Mouse (Mus musculus): Measurements from ENCODE around the gene Ttc3. TPM values are rescaled to one million over a fixed set of nuclear protein-coding genes. Genes with fewer than 3 reads are reported as not detected.
"Not testable (repeated sequence)": the region's sequence is repeated elsewhere in the genome, so short reads cannot be mapped to it uniquely, and the experiment has no call there.

Ttc3 gene
- polyA plus RNA-seq, 2 experiments: 9.2 to 20.3 TPM

DNA sequence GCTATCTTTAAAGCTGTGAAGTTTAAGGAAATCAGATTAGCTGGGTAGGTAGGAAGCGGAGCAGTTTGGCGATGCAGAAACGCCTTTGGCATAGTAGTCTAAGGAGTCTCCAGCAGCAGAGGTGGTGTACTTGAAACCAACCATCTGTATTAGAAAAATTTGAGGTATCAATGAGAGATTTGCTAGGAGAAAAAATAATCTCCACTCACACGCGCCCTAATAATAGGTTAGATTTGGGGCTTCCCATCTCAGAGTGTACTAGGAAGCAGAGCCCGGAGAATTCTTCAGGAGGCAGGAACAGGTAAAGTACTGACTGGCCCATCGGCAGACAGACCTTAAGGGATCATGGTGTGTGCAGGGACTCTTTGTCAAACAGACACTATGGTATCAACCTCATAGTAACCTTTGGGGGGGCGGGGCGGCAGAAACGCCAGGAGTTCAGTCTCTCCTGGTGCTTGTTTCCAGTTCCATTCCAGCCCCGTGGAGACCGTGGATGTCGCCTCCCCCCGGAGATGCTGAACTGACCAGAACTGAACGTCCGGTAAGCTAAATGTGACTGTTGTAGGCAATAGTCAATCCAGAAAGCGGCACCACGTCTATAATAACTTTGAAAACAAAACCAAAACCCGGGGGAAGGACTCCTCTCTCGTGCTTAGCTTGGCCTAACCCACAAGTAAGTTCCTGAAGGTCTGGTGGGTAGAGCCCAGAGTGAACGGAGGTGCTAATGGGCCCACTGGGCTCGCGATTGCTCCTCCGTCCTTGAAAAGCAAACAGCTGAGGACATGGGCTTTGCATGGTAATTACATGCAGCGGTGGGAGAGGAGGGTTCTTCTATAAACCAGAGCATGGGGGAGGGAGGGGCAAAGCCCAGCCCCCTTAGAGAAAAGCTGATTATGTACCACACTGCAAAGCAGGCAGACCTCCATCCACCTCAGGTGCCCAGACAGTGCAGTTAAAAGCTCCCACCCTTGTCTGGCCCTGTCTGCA is 41.2 kb upstream of the Ttc3 start:
- Histone ChIP-seq H3K4me2 (ENCODE audit: low read depth) (peak overlapping the region; percentile 85), H3K36me3 (replicated peaks; ENCODE audit: control insufficient read depth, insufficient read depth, low read depth) (no peaks in the 10 kb centered on the region), H3K4me3 (ENCODE audit: insufficient read depth in 1 of 2, low read depth in 2 of 2, low read length in 2 of 2) (peak overlapping the region; percentile 18 to 58; a peak in 2 of 4 replicates), H3K4me1 (replicated peaks; ENCODE audit: control insufficient read depth in 2 of 2, insufficient read depth in 2 of 2, low read length in 1 of 2) (peaks cover 2 to 17% of the 10 kb centered on the region in 2 experiments; a peak in 2 of 4 replicates), H3K9ac (replicated peaks) (no peak overlapping the region), H3K27ac (no peak overlapping the region), H3K27me3 (ENCODE audit: control insufficient read depth, insufficient read depth, low read length) (peaks cover 12% of the 10 kb centered on the region), H3K9me3 (ENCODE audit: control insufficient read depth, low read length) (no peaks in the 10 kb centered on the region)
- ATAC-seq (ENCODE audit: insufficient read depth): no peak
- DNase-seq (ENCODE audit: low read depth in 3 of 3, low spot score in 3 of 3): no peak
- 21% methylated on average over 25 of the region's 25 CpGs for WGBS (ENCODE audit: insufficient replicate concordance)
- TF ChIP-seq EP300 (IDR thresholded peaks at IDR 0.05; ENCODE audit: low read depth) (no peak), CTCF (IDR thresholded peaks at IDR 0.05; ENCODE audit: low read depth) (no peak)

GRCm38 (mm10) chr16:94330429-94330828 is 40.0 kb upstream of the Ttc3 start:
- DNase-seq (ENCODE audit: low read depth in 3 of 3, low spot score in 3 of 3): no peak
- ATAC-seq (ENCODE audit: insufficient read depth): no peak

DNA sequence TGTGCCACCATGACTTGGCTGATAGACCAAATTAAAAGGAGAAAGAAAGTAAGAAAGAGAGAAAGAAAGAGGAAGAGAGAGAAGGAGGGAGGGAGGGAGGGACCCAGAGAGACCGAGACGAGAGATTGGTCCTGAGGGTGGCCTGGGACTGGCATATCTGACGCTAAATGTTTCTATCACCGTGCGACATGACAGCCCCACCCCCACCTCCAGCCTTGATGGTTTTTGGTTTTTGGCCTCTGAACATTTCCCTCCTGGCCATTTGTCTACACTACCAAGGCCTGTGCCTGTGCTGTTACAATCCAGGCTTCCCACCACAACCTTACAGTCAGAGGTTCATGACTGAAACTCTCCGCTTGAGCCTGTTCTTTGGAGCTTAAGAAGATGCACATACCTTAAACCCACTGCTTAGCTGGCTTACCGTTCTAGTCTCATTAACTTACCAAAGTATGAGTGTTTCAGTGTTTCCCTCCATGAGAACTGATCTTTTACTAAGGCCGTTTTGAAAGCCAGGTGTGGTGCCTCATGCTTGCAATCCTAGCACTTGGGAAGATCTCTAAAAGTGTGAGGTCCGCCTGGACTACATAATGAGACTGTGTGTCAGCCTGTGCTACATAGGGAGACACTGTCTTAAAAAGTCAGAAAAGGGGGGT is 39.1 kb upstream of the Ttc3 start:
- Histone ChIP-seq H3K27ac (no peak overlapping the region), H3K4me2 (ENCODE audit: low read depth) (no peak overlapping the region), H3K27me3 (ENCODE audit: control insufficient read depth, insufficient read depth, low read length) (peaks cover 12% of the 10 kb centered on the region), H3K9ac (replicated peaks) (no peak overlapping the region), H3K4me3 (ENCODE audit: insufficient read depth in 1 of 2, low read depth in 2 of 2, low read length in 2 of 2) (no peak overlapping the region), H3K36me3 (replicated peaks; ENCODE audit: control insufficient read depth, insufficient read depth, low read depth) (no peaks in the 10 kb centered on the region), H3K9me3 (ENCODE audit: control insufficient read depth, low read length) (no peaks in the 10 kb centered on the region), H3K4me1 (replicated peaks; ENCODE audit: control insufficient read depth in 2 of 2, insufficient read depth in 2 of 2, low read length in 1 of 2) (peaks cover 2 to 8% of the 10 kb centered on the region in 2 experiments; a peak in 2 of 4 replicates)
- TF ChIP-seq EP300 (IDR thresholded peaks at IDR 0.05; ENCODE audit: low read depth) (no peak), CTCF (IDR thresholded peaks at IDR 0.05; ENCODE audit: low read depth) (no peak)
- 54% methylated on average over 9 of the region's 9 CpGs for WGBS (ENCODE audit: insufficient replicate concordance)
- ATAC-seq (ENCODE audit: insufficient read depth): no peak
- DNase-seq (ENCODE audit: low read depth in 3 of 3, low spot score in 3 of 3): no peak

More at GRCm38 (mm10) chr16:94330429-94330828, 40.0 kb upstream of the Ttc3 start:
- no peaks in the 10 kb centered on the region for H3K36me3 ChIP-seq (replicated peaks; ENCODE audit: control insufficient read depth, insufficient read depth, low read depth)
- peaks cover 12% of the 10 kb centered on the region for H3K27me3 ChIP-seq (ENCODE audit: control insufficient read depth, insufficient read depth, low read length)
- peaks cover 2 to 17% of the 10 kb centered on the region in 2 experiments; a peak in 2 of 4 replicates for H3K4me1 ChIP-seq (replicated peaks; ENCODE audit: control insufficient read depth in 2 of 2, insufficient read depth in 2 of 2, low read length in 1 of 2)
- H3K27ac ChIP-seq: no peak overlapping the region
- H3K4me3 ChIP-seq (ENCODE audit: insufficient read depth in 1 of 2, low read depth in 2 of 2, low read length in 2 of 2): no peak overlapping the region
- no peak overlapping the region for H3K4me2 ChIP-seq (ENCODE audit: low read depth)
- no peak for TF ChIP-seq CTCF (IDR thresholded peaks at IDR 0.05; ENCODE audit: low read depth)
- TF ChIP-seq EP300 (IDR thresholded peaks at IDR 0.05; ENCODE audit: low read depth): no peak
- no peak overlapping the region for H3K9ac ChIP-seq (replicated peaks)
- WGBS (ENCODE audit: insufficient replicate concordance): 63% methylated on average over 5 of the region's 5 CpGs
- H3K9me3 ChIP-seq (ENCODE audit: control insufficient read depth, low read length): no peaks in the 10 kb centered on the region

GRCm38 (mm10) chr16:94331886-94332252 is 38.5 kb upstream of the Ttc3 start:
- Histone ChIP-seq H3K4me1 (replicated peaks; ENCODE audit: control insufficient read depth in 2 of 2, insufficient read depth in 2 of 2, low read length in 1 of 2) (peaks cover under 1 to 8% of the 10 kb centered on the region in 2 experiments; a peak in 2 of 4 replicates), H3K9me3 (ENCODE audit: control insufficient read depth, low read length) (no peaks in the 10 kb centered on the region), H3K27me3 (ENCODE audit: control insufficient read depth, insufficient read depth, low read length) (peaks cover 12% of the 10 kb centered on the region), H3K4me3 (ENCODE audit: insufficient read depth in 1 of 2, low read depth in 2 of 2, low read length in 2 of 2) (no peak overlapping the region), H3K9ac (replicated peaks) (no peak overlapping the region), H3K4me2 (ENCODE audit: low read depth) (no peak overlapping the region), H3K36me3 (replicated peaks; ENCODE audit: control insufficient read depth, insufficient read depth, low read depth) (no peaks in the 10 kb centered on the region), H3K27ac (no peak overlapping the region)
- no peak for ATAC-seq (ENCODE audit: insufficient read depth)
- no peak for TF ChIP-seq EP300 (IDR thresholded peaks at IDR 0.05; ENCODE audit: low read depth)
- peak; percentile 95 for TF ChIP-seq CTCF (IDR thresholded peaks at IDR 0.05; ENCODE audit: low read depth)
- WGBS (ENCODE audit: insufficient replicate concordance): 53% methylated on average over 5 of the region's 5 CpGs
- DNase-seq (ENCODE audit: low read depth in 3 of 3, low spot score in 3 of 3): peak; percentile 37 to 47 (median 43)

DNA sequence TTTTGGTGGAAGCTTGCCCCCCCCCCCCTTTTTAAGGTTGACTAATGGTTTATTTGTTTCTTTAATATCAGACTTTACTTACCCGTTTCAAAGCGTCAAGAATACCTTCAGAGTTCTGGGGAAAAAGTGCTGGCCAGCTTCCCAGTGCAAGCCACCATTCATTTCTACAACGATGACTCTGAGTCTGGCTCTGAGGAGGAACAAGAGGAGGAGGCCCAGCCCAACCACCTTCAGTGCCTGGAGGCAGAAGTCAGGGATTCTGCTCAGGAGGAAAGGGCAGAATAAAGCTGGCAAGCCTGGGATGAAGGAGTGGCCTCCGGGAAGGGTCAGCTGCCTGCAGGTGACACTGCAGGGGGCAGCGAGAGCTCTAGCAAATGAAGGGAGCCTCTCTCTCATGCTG is 34.8 kb upstream of the Ttc3 start:
- 58% methylated on average over 5 of the region's 5 CpGs for WGBS (ENCODE audit: insufficient replicate concordance)
- H3K36me3 ChIP-seq (replicated peaks; ENCODE audit: control insufficient read depth, insufficient read depth, low read depth): no peaks in the 10 kb centered on the region
- H3K4me3 ChIP-seq (ENCODE audit: insufficient read depth in 1 of 2, low read depth in 2 of 2, low read length in 2 of 2): no peak overlapping the region
- no peaks in the 10 kb centered on the region for H3K27me3 ChIP-seq (ENCODE audit: control insufficient read depth, insufficient read depth, low read length)
- no peaks in the 10 kb centered on the region for H3K9me3 ChIP-seq (ENCODE audit: control insufficient read depth, low read length)
- DNase-seq (ENCODE audit: low read depth in 3 of 3, low spot score in 3 of 3) (no peak), ATAC-seq (ENCODE audit: insufficient read depth) (no peak)
- H3K4me2 ChIP-seq (ENCODE audit: low read depth): no peak overlapping the region
- no peak overlapping the region for H3K27ac ChIP-seq
- H3K4me1 ChIP-seq (replicated peaks; ENCODE audit: control insufficient read depth in 2 of 2, insufficient read depth in 2 of 2, low read length in 1 of 2): no peaks in the 10 kb centered on the region
- H3K9ac ChIP-seq (replicated peaks): no peak overlapping the region
- no peak for TF ChIP-seq EP300 (IDR thresholded peaks at IDR 0.05; ENCODE audit: low read depth)
- no peak for TF ChIP-seq CTCF (IDR thresholded peaks at IDR 0.05; ENCODE audit: low read depth)

DNA sequence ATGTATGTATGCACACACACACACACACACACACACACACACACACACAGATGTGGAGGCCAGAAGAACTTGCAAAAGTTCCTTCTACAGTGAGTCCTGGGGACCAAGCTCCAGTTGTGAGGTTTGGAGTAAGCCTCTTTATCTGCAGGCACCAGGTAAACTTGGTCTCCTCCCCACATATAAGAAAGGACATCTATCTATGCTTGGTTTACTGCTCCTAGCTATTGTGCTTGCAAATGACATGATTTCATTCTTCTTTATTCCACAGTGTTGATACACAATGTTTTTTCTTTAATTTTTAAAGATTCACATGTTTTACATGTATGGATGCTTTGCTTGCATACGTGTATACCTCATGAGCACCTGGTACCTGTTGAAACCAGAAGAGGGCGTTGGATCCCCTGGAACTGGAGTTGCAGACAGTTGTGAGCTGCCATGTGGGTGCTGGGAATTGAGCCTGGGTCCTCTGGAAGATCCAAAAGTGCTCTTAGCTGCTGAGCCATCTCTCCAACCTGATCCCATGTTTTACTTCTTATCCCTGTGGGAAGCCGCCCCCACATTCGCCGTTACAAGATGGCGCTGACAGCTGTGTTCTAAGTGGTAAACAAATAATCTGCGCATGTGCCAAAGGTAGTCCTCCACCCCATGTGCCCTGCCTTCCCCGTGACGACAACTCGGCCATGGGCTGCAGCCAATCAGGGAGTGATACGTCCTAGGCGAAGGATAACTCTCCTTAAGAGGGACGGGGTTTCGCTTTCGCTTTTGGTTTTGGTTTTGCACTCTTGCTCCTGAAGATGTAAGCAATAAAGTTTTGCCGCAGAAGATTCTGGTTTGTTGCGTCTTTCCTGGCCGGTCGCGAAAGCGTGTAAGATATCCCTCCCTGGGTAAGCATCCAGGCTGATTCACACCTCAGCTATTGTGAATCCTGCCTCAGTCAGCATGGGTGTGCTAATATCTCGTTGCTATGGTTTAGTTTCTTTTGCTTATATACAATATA is 31.0 kb upstream of the Ttc3 start:
- not testable (repeated sequence) for H3K9me3 ChIP-seq (ENCODE audit: control insufficient read depth, low read length); ATAC-seq (ENCODE audit: insufficient read depth); H3K27me3 ChIP-seq (ENCODE audit: control insufficient read depth, insufficient read depth, low read length); H3K27ac ChIP-seq; H3K36me3 ChIP-seq (replicated peaks; ENCODE audit: control insufficient read depth, insufficient read depth, low read depth); DNase-seq (ENCODE audit: low read depth in 3 of 3, low spot score in 3 of 3); H3K9ac ChIP-seq (replicated peaks); H3K4me3 ChIP-seq (ENCODE audit: insufficient read depth in 1 of 2, low read depth in 2 of 2, low read length in 2 of 2); H3K4me1 ChIP-seq (replicated peaks; ENCODE audit: control insufficient read depth in 2 of 2, insufficient read depth in 2 of 2, low read length in 1 of 2); H3K4me2 ChIP-seq (ENCODE audit: low read depth)
- 79% methylated on average over 18 of the region's 22 CpGs for WGBS (ENCODE audit: insufficient replicate concordance)
